Mouse (Mus musculus): ENCODE data around the gene Tomm40l. TPM values are rescaled to one million over a fixed set of nuclear protein-coding genes. Genes with fewer than 3 reads are reported as not detected.
A peak's percentile ranks its signal among the peaks of the same experiment; 100 is the strongest.
"Not testable (repeated sequence)": the region's sequence is repeated elsewhere in the genome, so short reads cannot be mapped to it uniquely, and the experiment has no call there.

Gene Tomm40l
- polyA plus RNA-seq, 1 experiment from 2014 or later, result 45.5 TPM

DNA sequence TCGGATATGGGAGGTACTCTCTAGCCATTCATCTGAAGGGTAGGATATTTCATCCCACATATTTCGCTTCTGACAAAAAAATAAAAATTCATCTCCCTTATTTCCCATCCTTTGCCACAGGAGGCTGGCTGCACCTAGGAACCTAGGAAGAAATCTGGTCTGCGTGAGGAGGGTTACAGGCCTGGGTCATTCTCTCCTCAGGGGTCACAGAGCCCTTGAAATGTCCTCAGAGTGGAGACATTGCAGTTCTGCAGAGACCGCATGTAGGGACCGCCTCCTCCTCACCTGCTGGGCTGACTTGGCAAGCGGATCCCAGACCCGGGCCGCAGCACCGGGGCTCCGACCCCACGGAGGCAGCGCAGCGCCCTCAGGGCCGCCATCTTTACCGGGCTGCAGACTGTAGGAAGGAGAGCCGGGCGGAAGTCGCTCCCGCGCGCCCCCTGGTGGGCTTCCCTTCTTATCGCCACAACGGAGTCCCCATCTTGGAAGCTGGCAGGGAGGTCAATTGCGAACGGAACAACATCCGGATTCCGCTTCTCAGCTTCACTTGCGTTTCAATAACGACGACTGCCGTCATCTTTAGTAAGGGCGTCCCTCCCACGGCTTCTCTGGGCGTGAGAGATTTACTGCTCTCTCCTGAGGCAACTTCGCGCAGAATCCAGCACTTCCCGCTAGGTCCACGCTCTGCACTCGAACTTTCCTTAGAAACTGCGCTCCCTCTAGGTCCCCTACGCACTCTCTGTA lies 24.6 kb upstream of the Tomm40l start:
- H3K9me3 ChIP-seq (ENCODE audit: control insufficient read depth, low read length), result no peaks in the 10 kb centered on the region
- peak overlapping the region; percentile 53 for H3K4me3 ChIP-seq (ENCODE audit: low read depth, low read length)
- peak overlapping the region; percentile 52 for H3K4me2 ChIP-seq (ENCODE audit: low read depth, low read length)
- H3K4me1 ChIP-seq (ENCODE audit: control insufficient read depth, insufficient read depth, low read length), result peaks cover 25% of the 10 kb centered on the region
- peak; percentile 95 for ATAC-seq (ENCODE audit: low read depth)
- peak overlapping the region; percentile 72 for H3K9ac ChIP-seq (replicated peaks; ENCODE audit: low read depth, low read length)
- no peaks in the 10 kb centered on the region for H3K27me3 ChIP-seq (ENCODE audit: control insufficient read depth, insufficient read depth, low read length)
- H3K36me3 ChIP-seq (ENCODE audit: control insufficient read depth, insufficient read depth, low read length), result peaks cover 15% of the 10 kb centered on the region; the same call in 1 of the 2 replicates
- under 1% methylated on average over 41 of the region's 41 CpGs for WGBS
- peak overlapping the region; percentile 63; the same call in 1 of the 2 replicates for H3K27ac ChIP-seq (ENCODE audit: low read depth, low read length)

DNA sequence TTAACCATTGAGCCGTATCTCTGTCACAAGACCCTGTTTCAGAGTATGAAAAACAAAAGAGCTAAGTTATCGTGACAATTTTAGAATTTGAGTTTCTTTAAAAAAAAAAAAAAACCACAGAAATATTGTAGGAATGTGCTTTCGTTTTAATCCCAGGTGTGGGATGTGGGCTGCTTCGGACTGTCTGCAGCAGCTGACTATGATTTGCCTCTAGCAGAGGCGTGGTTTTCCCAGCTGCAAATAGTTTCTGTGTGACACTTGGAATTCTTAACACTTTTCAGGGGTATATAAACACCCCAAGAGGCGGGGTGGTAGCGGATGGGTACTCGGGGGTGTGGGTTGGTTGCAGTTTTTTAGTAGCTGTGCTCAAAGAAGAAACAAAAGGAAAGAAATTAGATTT lies 23.0 kb upstream of the Tomm40l start:
- H3K9ac ChIP-seq (replicated peaks; ENCODE audit: low read depth, low read length), result no peak overlapping the region
- no peaks in the 10 kb centered on the region for H3K27me3 ChIP-seq (ENCODE audit: control insufficient read depth, insufficient read depth, low read length)
- no peaks in the 10 kb centered on the region for H3K9me3 ChIP-seq (ENCODE audit: control insufficient read depth, low read length)
- no peak for ATAC-seq (ENCODE audit: low read depth)
- no peak overlapping the region for H3K27ac ChIP-seq (ENCODE audit: low read depth, low read length)
- peaks cover 27% of the 10 kb centered on the region for H3K36me3 ChIP-seq (ENCODE audit: control insufficient read depth, insufficient read depth, low read length)
- H3K4me2 ChIP-seq (ENCODE audit: low read depth, low read length), result no peak overlapping the region
- peaks cover 13% of the 10 kb centered on the region for H3K4me1 ChIP-seq (ENCODE audit: control insufficient read depth, insufficient read depth, low read length)
- no peak overlapping the region for H3K4me3 ChIP-seq (ENCODE audit: low read depth, low read length)
- whole genome bisulfite sequencing, result 93% methylated on average over 8 of the region's 8 CpGs

DNA sequence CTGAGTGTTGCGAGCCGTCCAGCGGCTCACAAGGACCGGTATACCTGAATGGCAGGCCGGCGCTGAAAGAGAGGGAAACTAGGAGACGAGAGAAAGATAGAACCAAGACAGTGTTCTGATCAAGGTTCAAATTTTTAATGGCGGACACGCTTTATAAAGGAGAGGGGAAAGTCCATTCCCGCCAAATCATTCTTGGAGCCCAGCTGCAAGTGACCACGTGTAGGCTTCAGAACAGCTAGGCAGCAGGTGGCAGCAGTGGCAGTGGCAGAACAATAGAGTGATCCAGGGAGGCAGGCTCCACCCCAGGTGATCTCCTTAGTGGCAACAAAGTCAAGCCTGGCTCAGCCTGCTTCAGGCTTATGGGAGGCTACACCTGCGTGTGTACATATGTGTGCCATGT lies 19.6 kb upstream of the Tomm40l start:
- 90% methylated on average over 12 of the region's 12 CpGs for WGBS
- not testable (repeated sequence) for H3K4me1 ChIP-seq (ENCODE audit: control insufficient read depth, insufficient read depth, low read length)
- H3K36me3 ChIP-seq (ENCODE audit: control insufficient read depth, insufficient read depth, low read length), result peaks cover 54% of the 10 kb centered on the region

DNA sequence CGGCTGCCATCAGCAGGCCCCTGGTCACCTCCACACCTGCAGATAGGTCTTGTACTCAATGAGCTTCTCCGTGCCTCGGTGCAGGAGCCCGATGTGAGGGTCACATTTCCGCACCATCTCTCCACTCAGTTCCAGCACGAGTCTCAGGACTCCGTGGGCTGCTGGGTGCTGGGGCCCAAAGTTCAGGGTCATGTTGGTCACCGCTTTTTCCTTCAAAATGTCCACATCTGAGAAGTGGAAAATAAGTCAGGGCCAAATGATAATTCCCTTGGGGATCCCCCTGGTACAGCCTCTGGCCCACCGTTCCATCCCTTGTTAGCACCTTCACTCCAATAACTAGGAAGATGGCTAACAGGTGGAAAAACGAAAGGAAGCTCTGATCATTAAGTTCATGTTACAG lies 18.6 kb upstream of the Tomm40l start:
- no peak overlapping the region for H3K4me2 ChIP-seq (ENCODE audit: low read depth, low read length)
- peaks cover 64% of the 10 kb centered on the region for H3K36me3 ChIP-seq (ENCODE audit: control insufficient read depth, insufficient read depth, low read length)
- 91% methylated on average over 10 of the region's 10 CpGs for WGBS
- no peak overlapping the region for H3K4me3 ChIP-seq (ENCODE audit: low read depth, low read length)
- no peak for ATAC-seq (ENCODE audit: low read depth)
- no peak overlapping the region for H3K9ac ChIP-seq (replicated peaks; ENCODE audit: low read depth, low read length)
- 0 out of 2 replicates have a peak, but pooled peaks cover under 1% of the 10 kb centered on the region for H3K4me1 ChIP-seq (ENCODE audit: control insufficient read depth, insufficient read depth, low read length)
- no peaks in the 10 kb centered on the region for H3K27me3 ChIP-seq (ENCODE audit: control insufficient read depth, insufficient read depth, low read length)
- H3K9me3 ChIP-seq (ENCODE audit: control insufficient read depth, low read length), result no peaks in the 10 kb centered on the region
- H3K27ac ChIP-seq (ENCODE audit: low read depth, low read length), result no peak overlapping the region

More for the DNA sequence above, 19.6 kb upstream of the Tomm40l start:
- H3K4me2 ChIP-seq (ENCODE audit: low read depth, low read length); H3K9ac ChIP-seq (replicated peaks; ENCODE audit: low read depth, low read length); H3K27me3 ChIP-seq (ENCODE audit: control insufficient read depth, insufficient read depth, low read length); H3K9me3 ChIP-seq (ENCODE audit: control insufficient read depth, low read length); H3K4me3 ChIP-seq (ENCODE audit: low read depth, low read length); ATAC-seq (ENCODE audit: low read depth); H3K27ac ChIP-seq (ENCODE audit: low read depth, low read length): not testable (repeated sequence)

DNA sequence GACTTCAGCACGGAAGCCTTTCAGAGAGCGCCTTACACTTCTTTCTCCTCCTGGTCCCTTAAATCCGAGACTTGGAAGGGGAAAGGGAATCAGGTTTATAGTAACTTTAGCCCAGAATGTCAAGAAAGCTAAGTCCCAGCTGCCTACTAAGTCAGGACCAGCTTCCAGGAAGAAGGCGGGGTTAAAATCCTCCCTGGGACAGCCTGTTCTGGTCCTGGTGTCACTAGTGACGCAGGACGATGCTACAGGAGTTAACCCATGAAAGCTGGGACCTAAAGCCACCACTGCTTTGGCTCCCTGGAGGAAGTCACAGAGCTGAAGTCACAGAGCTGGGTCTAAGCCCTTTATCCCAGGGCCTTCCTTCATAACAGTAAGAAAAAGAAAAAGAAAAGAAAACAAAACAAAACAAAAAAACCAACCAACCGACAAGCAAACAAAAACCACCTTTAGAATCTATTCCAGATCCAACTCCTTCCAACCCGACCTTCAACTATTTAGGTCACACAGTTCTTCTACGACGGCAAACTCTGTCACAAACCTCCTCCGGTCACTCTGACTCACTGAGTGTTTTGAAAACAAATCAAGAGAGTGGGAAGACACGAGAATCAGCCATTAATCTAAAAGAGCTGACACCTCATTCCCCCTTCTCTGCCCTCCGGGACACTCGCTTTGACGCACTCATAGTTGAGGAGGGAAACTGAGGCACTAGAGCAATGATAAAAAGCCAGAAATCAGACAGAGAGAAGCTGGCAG lies 17.9 kb upstream of the Tomm40l start:
- no peak for ATAC-seq (ENCODE audit: low read depth)
- H3K36me3 ChIP-seq (ENCODE audit: control insufficient read depth, insufficient read depth, low read length), result peaks cover 71% of the 10 kb centered on the region
- H3K27me3 ChIP-seq (ENCODE audit: control insufficient read depth, insufficient read depth, low read length), result no peaks in the 10 kb centered on the region
- H3K4me3 ChIP-seq (ENCODE audit: low read depth, low read length), result no peak overlapping the region
- no peak overlapping the region for H3K27ac ChIP-seq (ENCODE audit: low read depth, low read length)
- H3K9me3 ChIP-seq (ENCODE audit: control insufficient read depth, low read length), result no peaks in the 10 kb centered on the region
- no peak overlapping the region for H3K4me2 ChIP-seq (ENCODE audit: low read depth, low read length)
- no peaks in the 10 kb centered on the region for H3K4me1 ChIP-seq (ENCODE audit: control insufficient read depth, insufficient read depth, low read length)
- no peak overlapping the region for H3K9ac ChIP-seq (replicated peaks; ENCODE audit: low read depth, low read length)
- 85% methylated on average over 15 of the region's 15 CpGs for WGBS

DNA sequence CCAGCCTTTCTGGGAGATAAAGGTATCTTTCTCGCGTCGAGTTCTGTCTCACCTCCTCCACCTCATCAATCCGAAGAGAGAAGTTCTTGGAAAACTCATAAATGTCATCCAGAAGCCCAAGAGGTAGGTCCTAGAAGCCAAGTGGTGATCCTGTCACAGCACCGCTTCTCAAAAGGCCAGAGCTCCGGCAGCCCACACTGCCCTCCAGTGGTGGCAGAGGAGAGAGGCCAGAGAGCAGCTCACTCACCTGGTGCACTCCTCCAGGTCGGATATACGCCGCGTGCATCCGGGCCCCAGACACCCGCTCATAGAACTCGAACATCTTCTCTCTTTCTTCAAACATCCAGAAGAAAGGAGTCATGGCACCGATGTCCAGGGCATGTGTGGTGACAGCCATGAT lies 16.1 kb upstream of the Tomm40l start:
- WGBS, result 76% methylated on average over 14 of the region's 14 CpGs
- Histone ChIP-seq H3K9ac (replicated peaks; ENCODE audit: low read depth, low read length) (no peak overlapping the region), H3K36me3 (ENCODE audit: control insufficient read depth, insufficient read depth, low read length) (peaks cover 79% of the 10 kb centered on the region), H3K9me3 (ENCODE audit: control insufficient read depth, low read length) (no peaks in the 10 kb centered on the region), H3K4me3 (ENCODE audit: low read depth, low read length) (no peak overlapping the region), H3K27me3 (ENCODE audit: control insufficient read depth, insufficient read depth, low read length) (no peaks in the 10 kb centered on the region), H3K4me2 (ENCODE audit: low read depth, low read length) (no peak overlapping the region), H3K4me1 (ENCODE audit: control insufficient read depth, insufficient read depth, low read length) (no peaks in the 10 kb centered on the region), H3K27ac (ENCODE audit: low read depth, low read length) (no peak overlapping the region)
- no peak for ATAC-seq (ENCODE audit: low read depth)

DNA sequence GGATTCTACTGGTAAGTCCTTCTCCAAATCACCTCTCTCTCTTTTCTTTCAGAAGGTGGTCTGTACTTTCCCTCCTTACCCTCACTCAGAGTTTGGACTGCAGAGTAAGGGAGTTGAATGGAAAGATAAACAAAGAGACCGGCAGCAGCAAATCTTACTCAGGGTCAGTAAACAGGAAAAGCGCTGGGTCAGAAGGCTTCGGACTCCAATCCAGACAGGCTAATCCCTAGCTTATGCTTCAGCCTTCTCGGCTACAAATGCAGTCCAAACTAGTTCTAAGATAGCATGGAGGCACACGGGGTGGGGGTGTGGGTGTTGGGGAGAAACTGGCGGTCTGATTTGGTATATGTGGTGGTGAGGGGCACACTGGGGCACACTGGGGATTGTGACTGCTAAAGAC lies 15.1 kb upstream of the Tomm40l start:
- no peak for ATAC-seq (ENCODE audit: low read depth)
- Histone ChIP-seq H3K9ac (replicated peaks; ENCODE audit: low read depth, low read length) (no peak overlapping the region), H3K36me3 (ENCODE audit: control insufficient read depth, insufficient read depth, low read length) (peaks cover 70% of the 10 kb centered on the region), H3K4me3 (ENCODE audit: low read depth, low read length) (no peak overlapping the region), H3K4me1 (ENCODE audit: control insufficient read depth, insufficient read depth, low read length) (no peaks in the 10 kb centered on the region), H3K27ac (ENCODE audit: low read depth, low read length) (no peak overlapping the region), H3K27me3 (ENCODE audit: control insufficient read depth, insufficient read depth, low read length) (no peaks in the 10 kb centered on the region), H3K4me2 (ENCODE audit: low read depth, low read length) (no peak overlapping the region), H3K9me3 (ENCODE audit: control insufficient read depth, low read length) (no peaks in the 10 kb centered on the region)
- 94% methylated on average over 6 of the region's 6 CpGs for WGBS

DNA sequence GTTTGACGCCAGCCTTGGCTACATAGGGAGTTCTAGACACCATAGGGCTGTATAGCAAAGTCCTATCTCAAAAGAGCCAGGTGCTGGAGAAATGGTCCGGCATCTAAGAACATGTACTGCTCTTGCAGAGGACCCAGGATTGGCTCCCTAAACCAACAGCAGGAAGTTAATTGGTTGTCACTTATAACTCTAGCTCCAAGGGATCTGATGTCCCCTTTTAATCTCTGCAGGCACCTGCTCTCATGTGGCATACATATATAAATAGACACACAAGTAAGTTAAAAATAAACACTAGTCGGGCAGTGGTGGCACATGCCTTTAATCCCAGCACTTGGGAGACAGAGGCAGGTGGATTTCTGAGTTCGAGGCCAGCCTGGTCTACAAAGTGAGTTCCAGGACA lies 13.5 kb upstream of the Tomm40l start:
- no peak overlapping the region for H3K9ac ChIP-seq (replicated peaks; ENCODE audit: low read depth, low read length)
- no peaks in the 10 kb centered on the region for H3K4me1 ChIP-seq (ENCODE audit: control insufficient read depth, insufficient read depth, low read length)
- H3K4me3 ChIP-seq (ENCODE audit: low read depth, low read length), result no peak overlapping the region
- peaks cover 59% of the 10 kb centered on the region for H3K36me3 ChIP-seq (ENCODE audit: control insufficient read depth, insufficient read depth, low read length)
- no peak overlapping the region for H3K27ac ChIP-seq (ENCODE audit: low read depth, low read length)
- H3K27me3 ChIP-seq (ENCODE audit: control insufficient read depth, insufficient read depth, low read length), result no peaks in the 10 kb centered on the region
- WGBS, result 97% methylated on average over 4 of the region's 4 CpGs
- H3K4me2 ChIP-seq (ENCODE audit: low read depth, low read length), result no peak overlapping the region
- ATAC-seq (ENCODE audit: low read depth), result no peak
- H3K9me3 ChIP-seq (ENCODE audit: control insufficient read depth, low read length), result no peaks in the 10 kb centered on the region

DNA sequence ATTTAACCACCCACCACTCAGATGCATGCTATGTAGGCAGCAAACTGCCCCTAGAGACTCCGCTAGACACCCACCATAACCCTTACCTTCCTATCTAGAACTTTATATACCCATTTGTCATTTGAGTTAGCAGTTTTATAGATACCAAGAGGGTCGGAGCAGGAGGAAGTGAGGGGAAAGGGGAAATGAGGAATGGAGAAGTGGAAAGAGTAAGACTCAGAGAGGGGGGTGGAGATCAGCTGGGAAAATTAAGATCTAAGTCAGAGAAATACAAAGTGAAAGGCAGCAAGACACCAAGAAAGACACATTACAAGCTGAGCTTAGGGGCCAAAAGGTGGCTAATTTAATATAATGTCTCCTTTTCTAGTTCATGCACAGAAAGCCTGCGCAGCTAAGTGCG lies 12.2 kb upstream of the Tomm40l start:
- Histone ChIP-seq H3K36me3 (ENCODE audit: control insufficient read depth, insufficient read depth, low read length) (peaks cover 47% of the 10 kb centered on the region), H3K27ac (ENCODE audit: low read depth, low read length) (no peak overlapping the region), H3K4me3 (ENCODE audit: low read depth, low read length) (no peak overlapping the region), H3K27me3 (ENCODE audit: control insufficient read depth, insufficient read depth, low read length) (no peaks in the 10 kb centered on the region), H3K4me2 (ENCODE audit: low read depth, low read length) (no peak overlapping the region), H3K4me1 (ENCODE audit: control insufficient read depth, insufficient read depth, low read length) (no peaks in the 10 kb centered on the region), H3K9ac (replicated peaks; ENCODE audit: low read depth, low read length) (no peak overlapping the region), H3K9me3 (ENCODE audit: control insufficient read depth, low read length) (no peaks in the 10 kb centered on the region)
- no peak for ATAC-seq (ENCODE audit: low read depth)
- 92% methylated on average over 4 of the region's 4 CpGs for WGBS

Data from neural tube, embryonic 14.5 days (tissue).